Mouse (Mus musculus): ENCODE results near the gene Gm20696.
A peak's percentile ranks its signal among the peaks of the same experiment; 100 is the strongest.

GRCm38 (mm10) chr6:99629726-99630458, 36.7 kb downstream of the Gm20696 start:
- peak; percentile 10; the same call in 1 of the 2 replicates for TF ChIP-seq CTCF (IDR thresholded peaks at IDR 0.05; ENCODE audit: extremely low read depth, insufficient read depth, low read length)
- TF ChIP-seq POLR2A (IDR thresholded peaks at IDR 0.05; ENCODE audit: extremely low read depth, insufficient read depth, low read length), result no peak
